In the genomic region with DNA sequence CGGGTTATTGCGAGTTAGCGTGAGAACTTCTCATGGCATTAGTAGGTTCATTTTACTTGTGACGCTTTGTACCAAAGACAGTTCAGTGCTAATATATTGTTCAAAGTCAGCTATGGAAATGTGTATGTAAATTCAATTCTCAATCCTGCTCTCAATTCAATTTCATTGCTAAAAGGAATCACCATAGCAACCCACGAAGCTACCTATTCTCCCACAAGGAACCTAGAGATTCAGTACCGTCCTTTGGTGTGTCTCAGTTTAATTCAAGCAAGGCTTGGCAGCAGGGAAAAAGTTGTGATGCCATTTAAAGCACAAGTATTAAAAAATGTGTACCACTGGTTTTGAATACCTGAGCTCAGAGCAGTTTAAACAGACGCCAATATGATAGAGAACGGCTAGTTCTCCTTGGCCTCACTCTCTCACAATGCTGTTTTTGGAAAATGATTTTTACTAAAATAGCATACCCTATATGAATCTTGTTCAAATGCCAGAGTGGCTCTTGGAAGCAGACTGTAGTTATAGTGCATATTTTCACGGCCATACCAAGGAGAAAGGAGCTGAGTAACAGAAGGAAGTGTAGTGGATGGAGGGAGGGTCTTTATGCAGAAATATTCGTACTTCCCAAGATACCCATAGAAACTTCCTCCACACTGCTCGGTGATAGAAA, we compare ENCODE assay signal across 13 mouse cellular contexts.
"Had no signal": no experiment of that assay in that cellular context is flagged by ENCODE, and none has a peak within 500 bp of the region (broad histone marks: within the 10 kb centered on the region; RNA-seq: fewer than 3 reads in every experiment).

No protein-coding gene starts in this region.

- H3K27me3 ChIP-seq: kidney, embryonic 15.5 days; limb, embryonic 13.5 days; neural tube, embryonic 15.5 days had no signal

- H3K9me3 ChIP-seq: kidney, embryonic 15.5 days; limb, embryonic 13.5 days; neural tube, embryonic 15.5 days had no signal

- H3K36me3 ChIP-seq: kidney, embryonic 15.5 days; limb, embryonic 13.5 days; neural tube, embryonic 15.5 days had no signal

- H3K4me2 ChIP-seq: kidney, embryonic 15.5 days; limb, embryonic 13.5 days; neural tube, embryonic 15.5 days had no signal

- DNase-seq: kidney, adult 2 months; kidney, postnatal 14 days; left cerebral cortex, postnatal 4 days; lung, adult 18-20 months; thymus, adult 18-20 months; thymus, postnatal 14 days had no signal

- H3K4me1 ChIP-seq: kidney, embryonic 15.5 days; limb, embryonic 13.5 days; neural tube, embryonic 15.5 days had no signal

- H3K4me3 ChIP-seq: kidney, embryonic 15.5 days; limb, embryonic 13.5 days; myocyte; neural tube, embryonic 15.5 days had no signal

- H3K27ac ChIP-seq: kidney, embryonic 15.5 days; limb, embryonic 13.5 days; liver, embryonic 14.5 days; neural tube, embryonic 15.5 days; stomach, postnatal 0 days had no signal

- ATAC-seq: intestine, embryonic 16.5 days had no signal

- H3K9ac ChIP-seq: kidney, embryonic 15.5 days; limb, embryonic 13.5 days; liver, embryonic 14.5 days; neural tube, embryonic 15.5 days had no signal
